Mouse (Mus musculus) erythroblast, embryonic 14.5 days (primary cell): Measurements from ENCODE around the gene Syne2.

Source experiments
- GATA1 ChIP-seq: IDR thresholded peaks from 2 replicates; pipeline ENCODE4 v1.6.1; 2012; ENCODE audit warnings: low read length, inconsistent platforms, mixed read lengths
- TAL1 ChIP-seq: IDR thresholded peaks from 3 replicates; pipeline ENCODE4 v1.6.1; 2012; ENCODE audit warnings: low read length, inconsistent platforms, mixed read lengths

DNA sequence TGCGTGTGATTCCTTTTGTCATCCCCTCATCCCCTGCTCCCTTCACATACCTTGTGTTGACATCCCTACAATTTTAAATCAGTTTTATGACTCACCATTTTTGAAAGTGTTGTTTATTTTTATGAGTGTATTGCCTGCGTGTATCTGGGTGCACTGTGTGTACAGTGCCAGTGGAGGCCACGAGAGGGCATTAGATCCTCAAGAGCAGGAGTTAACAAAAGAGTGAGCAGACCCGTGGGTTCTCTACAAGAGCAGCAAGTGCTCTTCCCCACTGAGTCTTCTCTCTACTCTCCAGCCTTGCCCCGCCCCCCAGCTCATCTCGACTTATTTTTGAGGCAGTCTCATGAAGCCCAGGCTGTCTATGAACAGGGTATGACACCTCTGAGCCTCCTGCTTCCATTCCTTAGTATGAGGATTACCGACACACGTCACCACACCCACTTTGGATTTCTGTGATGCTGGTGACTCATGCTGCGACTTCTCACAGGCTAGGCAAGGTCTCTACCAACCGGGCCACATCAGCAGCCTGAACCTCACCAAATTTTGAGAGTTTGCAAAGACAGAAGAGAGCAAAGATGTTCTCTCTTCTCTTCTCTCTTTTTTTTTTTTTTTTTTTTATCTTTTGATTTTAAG lies 174.4 kb downstream of the Syne2 start:
- no peak for TF ChIP-seq GATA1
- no peak for TF ChIP-seq TAL1
